Mouse (Mus musculus) WW6 (cell line): Measurements from ENCODE around the gene Pzp.

ENCODE experiments used
- DNase-seq: peaks from one replicate; pipeline ENCODE4 v3.0.0-alpha.2; 2013; ENCODE audit warnings: low read depth, low spot score

Gene Pzp

GRCm38 (mm10) chr6:128436356-128437005, 90.0 kb downstream of the Pzp start:
- DNase-seq = no peak

GRCm38 (mm10) chr6:128435474-128435873, 91.0 kb downstream of the Pzp start:
- DNase-seq = no peak
